Mouse (Mus musculus) left cerebral cortex, adult 8-10 months (tissue): Measurements from ENCODE around the gene Olfr1231. TPM values are rescaled to one million over a fixed set of nuclear protein-coding genes. Genes with fewer than 3 reads are reported as not detected.

Experiments
- DNase-seq, 2 experiments: peaks; one replicate each; pipeline ENCODE4 v3.0.0; 2022; ENCODE audit warnings: low spot score in 2 of 2
- total RNA-seq, 4 experiments: library from RNA; stranded (reverse); gene quantifications; 2 replicates each; pipeline ENCODE4 v1.2.4; 2022

The Olfr1231 gene
- not detected for total RNA-seq

DNA sequence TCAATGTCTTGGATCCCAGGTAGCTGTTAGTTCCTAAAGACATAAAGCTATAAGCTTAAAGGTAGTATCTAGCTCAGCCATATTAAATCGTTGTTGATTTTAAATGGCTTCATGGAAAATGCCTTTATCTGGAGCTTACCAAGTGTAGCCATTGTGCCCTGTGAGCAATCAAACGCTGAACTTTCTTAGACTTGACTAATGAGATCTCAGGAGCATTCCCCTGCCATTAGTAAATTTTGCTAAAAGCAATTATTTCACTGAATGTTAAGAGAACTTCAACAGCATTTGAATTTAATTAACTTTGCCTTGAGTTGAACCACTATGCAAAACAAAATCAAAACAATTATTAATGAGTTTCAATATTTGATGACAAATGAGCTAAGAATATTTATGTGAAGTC is at the start of gene Olfr1231:
Olfr1231 (minus strand) TSS at position 101 of the 400 bp plus-strand sequence.
- no peak for DNase-seq

- DNase-seq, result no peak
Observed at GRCm38 (mm10) chr2:89342298-89342697, 35.4 kb upstream of the Olfr1231 start, which contains the start of gene Olfr1233. Gene Olfr1233, minus strand, starts transcription at chr2:89342398.

- no peak for DNase-seq
Observed at GRCm38 (mm10) chr2:89329575-89329974, 22.7 kb upstream of the Olfr1231 start, which contains the start of gene Olfr1232. Gene Olfr1232, minus strand, starts transcription at chr2:89329675.

DNA sequence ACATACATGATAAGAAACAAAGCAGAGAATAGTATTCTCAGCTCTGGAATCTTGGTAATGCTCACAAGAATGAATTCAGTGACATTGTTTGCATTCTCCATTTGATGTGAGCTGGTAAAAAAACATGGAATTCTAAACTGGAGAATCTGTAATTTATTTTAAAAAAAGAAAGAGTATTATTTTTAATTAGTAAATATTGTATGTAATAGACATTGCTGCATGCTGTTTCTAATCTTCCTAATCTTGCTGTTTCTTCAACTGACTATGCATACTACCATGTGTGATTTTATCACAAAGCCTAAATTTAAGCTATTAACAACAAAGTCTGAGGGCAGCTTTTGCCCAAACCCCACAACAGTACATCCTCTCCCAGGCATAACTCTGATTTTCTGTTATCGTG is 9.7 kb downstream of the Olfr1231 start, which contains the start of gene Olfr1230:
Olfr1230 (minus strand) TSS at position 101 of the 400 bp plus-strand sequence.
- DNase-seq, result no peak

- no peak for DNase-seq
Observed at GRCm38 (mm10) chr2:89287914-89288313, 19.0 kb downstream of the Olfr1231 start, which contains the start of gene Olfr1229. Gene Olfr1229, minus strand, starts transcription at chr2:89288014.

GRCm38 (mm10) chr2:89253962-89254361 is 52.9 kb downstream of the Olfr1231 start, which contains the start of gene Olfr1228:
Gene Olfr1228, minus strand, starts transcription at chr2:89254062.
- no peak for DNase-seq

Other genes starting within 250 kb of the Olfr1231 start
- not detected for gene Olfr1218, start 245.9 kb downstream of the Olfr1231 start, total RNA-seq
- not detected for gene Olfr1219, start 223.6 kb downstream of the Olfr1231 start, total RNA-seq
- gene Olfr1220, start 200.2 kb downstream of the Olfr1231 start, total RNA-seq, result not detected
- not detected for gene Olfr1221, start 189.8 kb downstream of the Olfr1231 start, total RNA-seq
- not detected for gene Olfr1222, start 174.0 kb downstream of the Olfr1231 start, total RNA-seq
- not detected for gene Olfr1223, start 155.5 kb downstream of the Olfr1231 start, total RNA-seq
- gene Olfr1224-ps1, start 143.0 kb downstream of the Olfr1231 start, total RNA-seq, result not detected
- gene Olfr1225, start 132.4 kb downstream of the Olfr1231 start, total RNA-seq, result not detected
- gene Olfr1226, start 107.0 kb downstream of the Olfr1231 start, total RNA-seq, result not detected
- gene Olfr1228, start 53.0 kb downstream of the Olfr1231 start, total RNA-seq, result not detected
- not detected for gene Olfr1229, start 19.1 kb downstream of the Olfr1231 start, total RNA-seq
- gene Olfr1230, start 9.8 kb downstream of the Olfr1231 start, total RNA-seq, result not detected
- not detected for gene Olfr1232, start 22.6 kb upstream of the Olfr1231 start, total RNA-seq
- gene Olfr1233, start 35.3 kb upstream of the Olfr1231 start, total RNA-seq, result not detected
- not detected for gene Olfr1234, start 57.8 kb upstream of the Olfr1231 start, total RNA-seq
- gene Olfr1238, start 102.6 kb upstream of the Olfr1231 start, total RNA-seq, result not detected
- gene Olfr1239, start 113.3 kb upstream of the Olfr1231 start, total RNA-seq, result not detected
- not detected for gene Olfr1240, start 135.9 kb upstream of the Olfr1231 start, total RNA-seq
- gene Olfr1241, start 180.1 kb upstream of the Olfr1231 start, total RNA-seq, result not detected
- gene Olfr1242, start 191.3 kb upstream of the Olfr1231 start, total RNA-seq, result not detected
- gene Olfr1243, start 224.4 kb upstream of the Olfr1231 start, total RNA-seq, result not detected